Mouse (Mus musculus) bone marrow, adult 2 months (tissue): ENCODE results near the gene Il1f10.

Source experiments
- CTCF ChIP-seq: fragments of 200-500 bp; IDR thresholded peaks from 2 replicates; pipeline ENCODE4 v1.5.1; 2011; ENCODE audit warnings: low read length, control low read depth; ENCODE audit not compliant: control insufficient read depth, insufficient read depth
- POLR2A ChIP-seq: fragments of 200-500 bp; IDR thresholded peaks from 2 replicates; pipeline ENCODE4 v1.6.1; 2011; ENCODE audit warnings: low read depth, mild to moderate bottlenecking, control low read depth, low read length, borderline replicate concordance; ENCODE audit not compliant: control insufficient read depth

DNA sequence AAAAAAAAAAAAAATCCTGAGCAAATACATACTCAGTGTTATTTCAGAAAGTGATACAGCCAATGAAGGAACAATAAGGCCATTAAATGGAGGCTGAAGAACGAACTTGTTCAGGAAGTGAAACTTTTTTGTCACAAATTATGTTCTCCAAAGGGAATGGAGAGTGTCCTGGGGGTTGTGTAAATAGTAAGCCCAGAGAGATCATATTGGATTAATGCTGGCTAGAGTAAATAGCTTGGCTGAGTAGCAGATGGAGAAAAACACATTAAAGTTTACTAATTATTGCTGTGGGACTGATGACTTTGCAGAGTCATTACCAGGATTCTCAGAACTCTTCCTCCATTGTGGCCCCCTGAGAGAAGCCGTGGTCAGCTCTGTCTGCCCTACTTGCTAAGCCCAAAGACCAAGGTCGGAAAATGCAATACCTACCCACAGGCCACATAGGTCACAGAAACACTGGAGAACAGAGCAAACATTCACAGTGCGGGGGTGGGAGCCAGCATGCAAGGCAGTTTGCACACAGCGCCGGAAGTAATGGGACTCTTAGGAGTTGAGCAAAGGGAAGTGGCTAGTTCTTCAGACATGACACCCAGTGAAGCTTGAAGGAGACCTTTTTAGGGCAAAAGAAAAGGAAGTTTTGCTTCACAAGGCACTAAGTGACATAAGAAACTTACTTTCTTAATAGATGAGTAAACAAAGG lies 20.5 kb downstream of the Il1f10 start:
- TF ChIP-seq CTCF (no peak), POLR2A (no peak)
